Mouse (Mus musculus) cerebellum, adult (tissue): ENCODE measurements at regions not wholly inside any gene's neighbourhood (a gene's known extent, or its start where the extent isn't known, plus 50 kb on each side); places are given as distances from the start of the nearest gene placed in this dataset.

Experiments used
- ATAC-seq: cut with Nextera tagmentation; 2 replicates; pipeline ENCODE4 v1.9.2; 2017; ENCODE audit warnings: mild to moderate bottlenecking, moderate library complexity, mixed read lengths; ENCODE audit not compliant: insufficient number of reproducible peaks, low FRiP score, low TSS enrichment

DNA sequence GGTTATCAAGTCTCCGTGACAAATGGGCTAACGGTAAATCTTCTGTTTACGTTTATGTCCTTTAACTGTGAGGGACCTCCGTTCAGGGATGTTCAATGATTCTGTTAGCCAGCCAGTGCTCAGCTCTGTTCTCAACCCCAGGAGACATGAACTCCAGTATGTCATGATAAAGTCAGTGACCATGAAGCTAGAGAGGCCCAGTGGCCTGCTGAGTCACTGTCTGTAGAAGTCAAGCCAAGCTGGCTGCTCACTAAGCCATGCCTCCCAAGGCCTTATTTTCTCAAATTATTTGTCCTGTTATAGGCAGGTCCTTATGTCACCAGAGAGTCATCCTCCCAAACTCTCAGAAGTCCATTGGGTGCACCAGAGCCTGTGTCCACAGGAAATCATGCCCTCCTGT is 252.9 kb downstream of the Cog6 start:
- ATAC-seq, result no peak

DNA sequence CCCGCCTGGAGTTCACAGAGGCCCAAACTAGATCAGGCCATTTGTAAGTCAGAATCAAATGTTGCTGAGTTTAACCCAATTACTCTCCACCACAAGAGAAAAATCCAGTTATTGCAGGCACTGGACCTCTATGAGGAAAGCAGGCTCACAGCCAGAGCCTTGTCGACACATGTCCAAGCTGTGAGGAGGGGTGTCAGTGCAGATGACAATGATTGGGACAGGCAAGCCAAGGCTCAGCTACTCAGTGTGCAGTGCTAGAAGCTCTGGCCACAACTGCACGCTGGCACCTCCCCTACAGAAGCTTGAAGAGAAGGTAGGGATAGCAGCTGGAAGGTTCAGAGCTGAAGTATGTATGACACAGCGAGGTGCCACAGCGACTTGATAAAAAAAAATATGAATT is 253.4 kb downstream of the Cog6 start:
- ATAC-seq, result no peak

- no peak for ATAC-seq
These were observed 254.5 kb downstream of the Cog6 start for GRCm38 (mm10) chr3:52762549-52762948.

DNA sequence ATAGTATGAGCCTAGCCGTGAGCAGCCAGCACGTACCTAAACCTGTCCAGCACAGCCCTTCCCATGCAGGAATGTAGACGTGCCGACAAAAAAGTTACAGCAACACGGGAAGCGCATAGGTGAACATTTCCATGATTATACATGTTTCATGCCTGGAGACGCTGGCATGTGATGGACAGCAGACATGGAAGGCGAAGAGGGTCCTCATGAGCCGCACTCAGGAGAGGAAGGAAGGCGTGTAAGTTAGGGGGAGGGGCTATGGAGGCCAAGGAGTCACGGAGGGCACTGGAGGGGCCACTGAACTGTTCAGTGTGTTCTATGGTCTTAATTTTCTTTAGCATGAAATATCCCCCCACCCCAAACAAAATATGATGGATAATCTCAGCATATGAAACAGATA is 257.2 kb downstream of the Cog6 start:
- no peak for ATAC-seq

- peak; percentile 89 for ATAC-seq
These were observed 258.5 kb downstream of the Cog6 start for GRCm38 (mm10) chr3:52758561-52758960.

GRCm38 (mm10) chr3:52756816-52757215 is 260.2 kb downstream of the Cog6 start:
- ATAC-seq, result no peak

- ATAC-seq, result no peak
These were observed 261.0 kb downstream of the Cog6 start for GRCm38 (mm10) chr3:52756006-52756405.

DNA sequence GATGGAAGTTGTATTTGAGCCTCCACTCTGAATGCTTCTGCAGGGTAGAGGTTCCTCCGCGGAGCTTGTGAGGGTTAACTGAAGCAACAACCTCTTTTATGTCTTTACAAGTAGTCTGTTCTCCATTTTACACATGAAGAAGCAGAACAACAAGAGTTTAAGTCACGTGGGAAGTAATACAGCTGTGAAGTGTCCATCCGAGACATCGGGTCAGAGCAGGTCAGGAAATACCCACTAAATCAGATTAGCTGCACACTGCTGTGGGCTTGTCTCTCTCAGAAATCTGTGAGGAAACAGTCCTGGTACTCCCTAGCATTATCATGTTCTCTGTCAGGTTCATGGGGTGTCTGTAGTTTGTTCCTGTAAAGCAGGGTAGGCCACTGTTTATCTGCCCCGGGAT is 262.1 kb downstream of the Cog6 start:
- ATAC-seq, result no peak

GRCm38 (mm10) chr3:52754401-52754800 is 262.6 kb downstream of the Cog6 start:
- no peak for ATAC-seq

- no peak for ATAC-seq
These were observed 270.1 kb downstream of the Cog6 start for GRCm38 (mm10) chr3:52746917-52747316.

DNA sequence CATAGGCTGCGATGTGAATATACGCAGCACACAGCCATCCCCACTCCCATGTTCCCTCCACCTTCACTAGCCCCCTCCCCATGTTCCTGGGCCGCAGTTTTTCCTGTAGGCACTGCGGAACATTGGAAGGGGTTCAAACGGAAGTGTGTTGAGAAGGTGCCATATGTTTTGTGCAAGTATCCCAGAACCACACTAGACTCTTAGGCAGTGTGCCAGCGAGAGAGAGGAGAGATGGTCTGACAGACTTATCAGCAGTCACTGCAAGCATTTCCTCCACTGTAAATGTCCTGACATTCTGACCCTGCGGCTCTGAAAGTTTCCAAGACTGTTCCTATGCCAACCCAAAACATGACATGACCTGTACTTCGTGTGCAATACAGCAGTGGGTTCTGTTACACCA is 272.7 kb downstream of the Cog6 start:
- ATAC-seq, result no peak

DNA sequence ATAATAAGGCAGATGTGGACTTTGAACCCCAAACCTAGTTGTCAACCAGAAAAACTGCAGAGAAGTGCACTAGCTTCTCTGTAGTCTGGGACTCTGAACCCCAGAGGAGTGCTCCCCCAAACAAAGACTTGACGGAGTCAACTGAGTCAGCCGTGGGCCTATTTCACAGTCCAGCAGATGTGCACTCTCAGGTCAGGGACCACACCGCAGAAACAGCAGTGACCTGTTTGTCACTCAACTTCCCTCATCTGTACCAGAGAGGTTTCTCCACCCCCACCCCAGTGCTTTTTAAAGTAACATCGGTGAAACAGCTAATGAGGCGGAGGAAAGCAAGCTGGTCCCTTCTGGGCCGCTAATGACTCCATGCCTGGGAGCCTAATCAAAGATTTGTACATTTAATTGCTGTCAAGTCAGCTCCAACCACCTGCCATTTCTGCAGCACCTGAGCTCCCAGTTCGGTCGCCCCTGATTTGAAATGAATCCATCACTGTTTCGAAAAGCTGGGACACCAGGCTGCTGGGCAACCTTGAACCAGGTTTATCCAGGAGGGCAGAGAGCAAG is 276.5 kb downstream of the Cog6 start:
- ATAC-seq, result no peak; the same call in 1 of the 2 replicates

DNA sequence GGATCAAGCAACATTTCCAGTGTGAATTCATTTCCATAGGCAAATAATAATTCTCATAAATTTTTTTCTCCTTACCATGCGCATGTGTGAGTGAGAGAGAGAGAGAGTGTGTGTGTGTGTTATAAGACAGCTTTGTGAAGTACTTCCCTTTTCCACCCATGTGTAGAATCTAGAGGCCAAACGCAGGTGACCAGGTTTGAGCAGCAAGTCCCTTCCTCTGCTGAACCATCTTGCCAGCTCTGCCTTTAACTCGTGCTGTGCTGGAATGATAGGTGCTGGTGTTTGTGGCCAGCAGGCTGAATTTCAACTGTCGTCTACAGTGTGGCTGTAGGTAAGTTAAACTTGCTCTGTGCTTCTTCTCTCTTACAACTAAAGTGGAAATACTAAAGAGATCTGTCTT is 277.5 kb downstream of the Cog6 start:
- ATAC-seq, result no peak

- ATAC-seq, result no peak
These were observed 278.7 kb downstream of the Cog6 start for GRCm38 (mm10) chr3:52738386-52738785.

GRCm38 (mm10) chr3:52735939-52736338 is 281.1 kb downstream of the Cog6 start:
- no peak for ATAC-seq

- no peak for ATAC-seq
These were observed 285.1 kb downstream of the Cog6 start for GRCm38 (mm10) chr3:52731941-52732340.

- no peak for ATAC-seq
These were observed 285.5 kb downstream of the Cog6 start for GRCm38 (mm10) chr3:52731491-52731890.

- no peak for ATAC-seq
These were observed 287.3 kb downstream of the Cog6 start for GRCm38 (mm10) chr3:52729731-52730130.

DNA sequence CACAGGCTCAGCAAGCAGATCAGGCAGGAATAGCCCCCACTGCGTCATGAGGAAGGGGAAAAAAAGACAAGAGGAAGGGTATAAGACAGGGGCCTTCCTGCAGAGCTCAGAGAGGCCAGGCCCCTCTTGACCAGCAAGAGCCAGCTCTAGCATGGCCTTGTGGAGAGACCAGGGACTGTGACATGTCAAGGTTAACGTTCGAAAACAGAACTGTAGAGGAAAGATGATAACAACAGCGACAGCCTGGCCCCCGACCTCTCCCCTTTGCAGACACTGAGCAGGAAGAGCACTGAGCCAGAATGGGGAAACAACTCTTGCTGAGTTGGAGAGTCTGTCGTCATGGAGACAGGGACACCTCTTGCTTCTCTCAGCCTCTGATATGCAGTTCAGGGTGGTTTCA is 288.2 kb downstream of the Cog6 start:
- no peak for ATAC-seq

- no peak for ATAC-seq
These were observed 288.6 kb downstream of the Cog6 start for GRCm38 (mm10) chr3:52728426-52728825.

GRCm38 (mm10) chr3:52724354-52724753 is 292.7 kb downstream of the Cog6 start:
- ATAC-seq, result no peak

- no peak for ATAC-seq
These were observed 294.1 kb downstream of the Cog6 start for GRCm38 (mm10) chr3:52722946-52723345.

- no peak for ATAC-seq
These were observed 297.9 kb downstream of the Cog6 start for GRCm38 (mm10) chr3:52719181-52719580.
